Mouse (Mus musculus) forebrain, embryonic 13.5 days (tissue): Measurements from ENCODE around the gene Gm8653. TPM values are rescaled to one million over a fixed set of nuclear protein-coding genes. Genes with fewer than 3 reads are reported as not detected.
"Not testable (repeated sequence)": the region's sequence is repeated elsewhere in the genome, so short reads cannot be mapped to it uniquely, and the experiment has no call there.

Experiments
- ATAC-seq: fragments of 200-750 bp; cut with Nextera tagmentation; 2 replicates; pipeline ENCODE4 v1.8.0; 2017
- H3K27ac ChIP-seq: fragments of 300-500 bp; sonication (generic); 2 replicates; pipeline ENCODE4 v1.5.1; 2015; ENCODE audit warnings: inconsistent platforms, mild to moderate bottlenecking, moderate library complexity
- H3K27me3 ChIP-seq: fragments of 300-500 bp; sonication (generic); 2 replicates; pipeline ENCODE4 v1.6.1; 2015; ENCODE audit warnings: mild to moderate bottlenecking, inconsistent platforms
- H3K36me3 ChIP-seq: fragments of 300-500 bp; sonication (generic); 2 replicates; pipeline ENCODE4 v1.6.1; 2015; ENCODE audit warnings: mild to moderate bottlenecking, inconsistent platforms; ENCODE audit not compliant: poor library complexity, severe bottlenecking
- H3K4me1 ChIP-seq: fragments of 300-500 bp; sonication (generic); 2 replicates; pipeline ENCODE4 v1.6.1; 2015; ENCODE audit warnings: inconsistent platforms
- H3K4me2 ChIP-seq: fragments of 300-500 bp; sonication (generic); 2 replicates; pipeline ENCODE4 v1.6.1; 2015; ENCODE audit warnings: inconsistent platforms, mild to moderate bottlenecking, moderate library complexity
- H3K4me3 ChIP-seq: fragments of 300-500 bp; sonication (generic); 2 replicates; pipeline ENCODE4 v1.5.1; 2015; ENCODE audit warnings: mild to moderate bottlenecking, inconsistent platforms
- H3K9ac ChIP-seq: fragments of 300-500 bp; sonication (generic); 2 replicates; pipeline ENCODE4 v1.6.1; 2015; ENCODE audit warnings: mild to moderate bottlenecking, inconsistent platforms
- H3K9me3 ChIP-seq: fragments of 300-500 bp; sonication (generic); replicated peaks from 2 replicates; pipeline ENCODE4 v1.6.1; 2016; ENCODE audit warnings: inconsistent platforms
- WGBS: fragments of 180-500 bp; shearing (Covaris S2); methylation state at CpG from one replicate; pipeline ENCODE4 v1.1.7; 2015; 5-methylcytosine and 5-hydroxymethylcytosine counted together
- polyA plus RNA-seq: library from polyadenylated mRNA; unstranded; fragments of >200 nt; fragmentation: Nextera tagmentation; extraction: Ambion mirVana; gene quantifications from 2 replicates; pipeline ENCODE4 v1.2.1, GENCODE M21; 2015

Gene Gm8653
- not detected in 2 replicates for polyA plus RNA-seq

GRCm38 (mm10) chr7:22201164-22201563 is at the start of gene Gm8653:
Gm8653 (minus strand) TSS chr7:22201264.
- no CpG with 5 or more reads among the region's 2 CpGs for WGBS
- H3K4me1 ChIP-seq, ATAC-seq, H3K9me3 ChIP-seq, H3K4me3 ChIP-seq, H3K36me3 ChIP-seq, H3K9ac ChIP-seq, H3K4me2 ChIP-seq, H3K27me3 ChIP-seq, H3K27ac ChIP-seq: not testable (repeated sequence)

DNA sequence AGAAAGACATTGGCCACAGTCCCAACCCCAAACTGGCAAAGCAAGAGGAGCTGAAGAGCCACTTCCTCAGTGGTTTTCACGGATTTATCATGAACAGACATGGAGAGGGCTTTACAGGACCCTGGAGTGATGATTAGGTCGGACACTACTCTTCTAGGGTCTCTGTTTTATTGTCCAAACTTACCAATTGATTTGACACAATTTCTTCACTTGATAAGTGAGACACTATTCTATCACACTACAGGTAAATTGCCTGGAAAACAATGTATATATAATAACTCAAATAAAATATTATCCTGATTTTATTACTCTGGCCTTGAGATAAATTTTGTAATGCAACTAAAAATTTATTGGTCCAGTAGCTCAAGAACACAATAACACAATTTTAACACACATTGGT is 28.3 kb upstream of the Gm8653 start, which contains the start of gene Gm8453:
TSS of gene Gm8453 (minus strand) at position 101 of the 400 bp plus-strand sequence.
- H3K9me3 ChIP-seq, H3K36me3 ChIP-seq, H3K4me2 ChIP-seq, ATAC-seq, H3K27me3 ChIP-seq, H3K4me1 ChIP-seq, H3K4me3 ChIP-seq, H3K27ac ChIP-seq, H3K9ac ChIP-seq: not testable (repeated sequence)
- WGBS: 16% methylated on average over 2 of the region's 2 CpGs

- H3K4me2 ChIP-seq, H3K36me3 ChIP-seq, H3K4me3 ChIP-seq, H3K9me3 ChIP-seq, H3K9ac ChIP-seq, ATAC-seq, H3K4me1 ChIP-seq, H3K27me3 ChIP-seq, H3K27ac ChIP-seq: not testable (repeated sequence)
- WGBS: no CpG with 5 or more reads among the region's 3 CpGs
Observed at GRCm38 (mm10) chr7:22189077-22189476, 12.0 kb downstream of the Gm8653 start, which contains the start of gene Vmn1r143. Vmn1r143 (plus strand) TSS chr7:22189377.

GRCm38 (mm10) chr7:22163935-22164334 is 37.1 kb downstream of the Gm8653 start, which contains the start of gene Vmn1r142:
Vmn1r142 (minus strand) TSS chr7:22164035.
- not testable (repeated sequence) for H3K36me3 ChIP-seq, H3K4me2 ChIP-seq, H3K4me3 ChIP-seq, H3K9ac ChIP-seq, ATAC-seq, H3K27me3 ChIP-seq, H3K4me1 ChIP-seq, H3K27ac ChIP-seq, H3K9me3 ChIP-seq
- WGBS: no CpG with 5 or more reads among the region's 3 CpGs

Other genes with a start within 250 kb of the Gm8653 start
- gene Vmn1r137, start 206.7 kb downstream of the Gm8653 start, polyA plus RNA-seq: not detected in 2 replicates
- not detected in 2 replicates for gene Vmn1r138, start 172.4 kb downstream of the Gm8653 start, polyA plus RNA-seq
- not detected in 2 replicates for gene Gm6176, start 145.0 kb downstream of the Gm8653 start, polyA plus RNA-seq
- not detected in 2 replicates for gene Vmn1r139, start 132.2 kb downstream of the Gm8653 start, polyA plus RNA-seq
- not detected in 2 replicates for gene Gm16451, start 83.0 kb downstream of the Gm8653 start, polyA plus RNA-seq
- gene Gm10666, start 66.5 kb downstream of the Gm8653 start, polyA plus RNA-seq: not detected in 2 replicates
- not detected in 2 replicates for gene Vmn1r142, start 37.2 kb downstream of the Gm8653 start, polyA plus RNA-seq
- not detected in 2 replicates for gene Vmn1r143, start 11.9 kb downstream of the Gm8653 start, polyA plus RNA-seq
- gene Gm8453, start 28.2 kb upstream of the Gm8653 start, polyA plus RNA-seq: not detected in 2 replicates
- gene Gm4187, start 128.5 kb upstream of the Gm8653 start, polyA plus RNA-seq: not detected in 2 replicates
- not detected in 2 replicates for gene Gm8660, start 169.8 kb upstream of the Gm8653 start, polyA plus RNA-seq
- gene Vmn1r148, start 212.3 kb upstream of the Gm8653 start, polyA plus RNA-seq: not detected in 2 replicates
- gene Vmn1r149, start 237.0 kb upstream of the Gm8653 start, polyA plus RNA-seq: not detected in 2 replicates